Mouse (Mus musculus): Measurements from ENCODE around the gene Fam171b.

Gene Fam171b

DNA sequence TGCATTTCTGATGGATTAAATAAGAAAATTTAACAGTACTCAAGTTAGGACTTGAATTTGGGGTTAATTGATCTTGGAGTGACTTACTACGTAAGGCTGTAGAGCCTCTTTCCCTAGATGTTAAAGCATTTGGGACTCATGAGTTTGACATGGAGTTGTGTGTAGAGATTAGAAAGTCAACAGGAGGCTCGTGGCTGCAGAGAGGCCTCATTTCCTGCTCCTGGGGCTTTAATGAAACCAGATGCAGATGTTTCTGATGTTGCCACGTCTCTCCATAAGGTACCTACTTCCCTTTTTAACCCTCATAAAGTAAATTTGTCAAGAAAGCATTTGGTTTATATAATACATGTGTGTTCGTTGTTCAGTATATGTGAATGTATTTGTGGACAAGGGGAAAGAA is 43.8 kb downstream of the Fam171b start:
- in situ Hi-C loops (cut with MboI, MseI), result no loop called here

DNA sequence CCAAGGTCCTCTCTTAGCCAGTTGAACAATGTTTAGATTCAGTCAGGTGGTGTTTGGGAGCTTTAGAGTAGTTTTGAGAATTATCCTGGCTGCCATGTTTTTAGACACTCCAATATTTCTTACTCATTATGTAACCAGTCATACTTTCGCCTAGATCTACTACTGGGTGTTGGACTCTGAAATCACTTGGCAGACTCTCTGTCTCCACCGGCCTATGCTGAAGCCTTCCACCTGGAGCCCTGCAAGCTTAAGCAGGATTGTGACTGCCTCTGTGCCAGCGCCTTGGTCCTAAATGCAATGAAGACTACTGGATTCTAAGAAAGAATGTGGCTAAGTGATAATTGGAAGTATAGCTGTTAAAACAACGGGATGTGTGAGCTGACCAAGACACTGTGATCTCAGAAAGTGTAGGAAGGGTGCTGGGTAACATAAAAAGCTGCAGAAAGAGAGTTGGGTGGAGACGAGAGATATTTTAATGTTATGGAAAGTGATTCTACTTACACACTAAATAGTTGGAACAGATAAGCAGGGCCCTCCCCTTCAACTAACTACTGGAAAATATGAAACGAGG is 71.5 kb downstream of the Fam171b start:
- in situ Hi-C loops (cut with MboI, MseI), result no loop called here

DNA sequence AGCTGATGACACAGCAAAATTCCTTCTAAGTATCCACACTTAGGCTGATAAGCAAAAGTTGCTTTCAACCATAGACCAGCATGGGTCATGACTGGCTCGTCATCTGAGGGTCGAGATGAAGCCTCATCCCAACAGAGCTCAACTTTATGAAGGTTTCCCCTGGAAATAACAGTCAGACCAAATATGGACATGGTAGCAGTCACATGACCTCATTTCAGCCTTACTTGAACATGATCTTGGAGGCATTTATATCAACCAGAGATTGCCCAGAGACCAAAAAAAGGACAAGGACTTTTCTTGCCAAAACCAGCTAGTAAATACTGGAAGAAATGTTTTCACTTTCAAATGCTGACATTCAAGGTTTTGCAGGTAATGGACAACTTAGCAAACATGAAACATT is 81.3 kb downstream of the Fam171b start:
- in situ Hi-C loops (cut with MboI, MseI), result no loop called here

DNA sequence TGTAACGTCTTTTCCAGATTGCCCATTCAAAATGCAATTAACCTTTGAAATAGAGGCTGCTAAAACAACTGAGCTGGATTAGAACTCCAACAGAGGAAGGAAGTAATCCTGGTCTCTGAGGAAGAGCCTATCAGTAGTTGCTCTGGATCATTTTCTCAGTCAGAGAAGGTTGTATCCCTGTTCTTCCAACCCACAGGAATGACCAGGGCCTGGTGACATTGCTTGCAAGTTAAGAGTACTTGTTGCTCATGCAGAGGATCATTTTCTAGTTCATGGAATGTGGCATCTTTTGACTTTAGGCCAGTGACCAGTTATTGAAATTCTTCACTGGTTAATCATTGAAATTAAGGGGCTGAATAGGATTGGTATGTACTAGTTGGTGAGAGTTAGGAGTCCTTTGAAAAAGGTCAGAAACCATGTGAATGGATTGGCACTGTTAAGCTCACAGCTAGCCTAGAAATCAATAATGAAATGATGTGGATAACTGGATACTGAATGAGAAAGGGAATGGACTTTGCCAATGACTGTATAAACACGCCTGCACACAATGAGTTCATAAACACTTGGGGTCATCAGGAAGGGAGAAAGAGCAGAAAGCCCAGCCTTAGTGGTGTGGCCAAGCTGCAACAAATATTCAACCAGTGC is 89.6 kb downstream of the Fam171b start:
- in situ Hi-C loops (cut with MboI, MseI), result no loop called here

DNA sequence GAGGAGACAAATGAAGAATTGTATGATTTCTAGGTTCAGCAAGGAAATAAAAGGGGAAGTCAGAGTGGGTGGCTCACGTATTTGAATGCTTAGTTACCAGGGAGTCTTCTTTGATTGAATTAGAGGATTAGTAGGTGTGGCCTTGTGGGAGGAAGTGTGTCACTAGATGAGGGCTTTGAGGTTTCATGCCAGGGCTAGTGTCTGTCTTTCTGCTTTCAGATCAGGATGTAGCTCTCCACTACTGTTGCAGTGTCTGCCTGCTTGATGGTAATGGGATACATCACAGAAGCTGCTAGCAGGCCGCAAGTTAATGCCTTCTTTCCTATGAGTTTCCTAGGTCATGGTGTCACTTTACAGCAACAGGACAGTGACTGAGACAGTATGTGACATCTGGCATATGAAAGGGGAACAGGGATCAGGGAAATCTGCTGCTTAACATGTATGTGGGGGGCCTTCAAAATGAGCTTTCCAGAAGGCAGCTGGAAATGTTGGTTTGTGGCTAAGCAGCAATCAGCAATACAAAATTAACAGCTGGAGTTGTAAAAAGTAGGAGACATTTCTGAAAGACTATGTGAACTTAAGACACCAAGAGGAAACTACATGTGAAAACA is 117.1 kb downstream of the Fam171b start:
- in situ Hi-C loops (cut with MboI, MseI), result loop anchor here in 1 of 2 experiments (10.0 kb wide), 1 partner anchor 55 kb away; the partner anchor contains the start of gene Gm13697

All from T-helper 17 cell (primary cell).